Mouse (Mus musculus): ENCODE measurements at regions not wholly inside any gene's neighbourhood (a gene's known extent, or its start where the extent isn't known, plus 50 kb on each side); places are given as distances from the start of the nearest gene placed in this dataset.

- ATAC-seq (ENCODE audit: poor library complexity, severe bottlenecking) = no peak
These were observed 435.6 kb upstream of the Tenm2 start for GRCm38 (mm10) chr11:37671320-37671719.

- ATAC-seq (ENCODE audit: poor library complexity, severe bottlenecking) = no peak
These were observed 431.2 kb upstream of the Tenm2 start for GRCm38 (mm10) chr11:37666925-37667324.

GRCm38 (mm10) chr11:37650095-37650494 is 414.3 kb upstream of the Tenm2 start:
- ATAC-seq (ENCODE audit: poor library complexity, severe bottlenecking) = no peak

- no peak for ATAC-seq (ENCODE audit: poor library complexity, severe bottlenecking)
These were observed 387.5 kb upstream of the Tenm2 start for GRCm38 (mm10) chr11:37623290-37623689.

DNA sequence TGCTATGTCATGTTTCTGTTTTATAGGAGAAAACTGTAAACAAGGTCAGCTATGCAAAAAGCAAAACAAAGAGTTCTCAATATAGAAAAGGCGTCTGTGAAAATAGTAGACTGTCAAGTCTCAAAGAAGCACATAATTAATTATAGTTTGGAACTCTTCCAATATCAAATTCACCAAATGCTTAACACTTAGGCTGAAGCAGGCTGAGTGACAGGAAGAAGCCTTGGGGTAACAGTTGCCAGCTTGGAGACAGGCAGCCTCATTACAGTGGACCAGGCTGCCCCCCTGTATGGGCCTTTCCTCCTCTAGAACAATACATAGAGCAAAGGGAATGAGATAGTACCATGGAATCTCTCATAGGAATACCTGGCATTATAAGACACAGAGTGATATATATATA is 364.8 kb upstream of the Tenm2 start:
- no peak for ATAC-seq (ENCODE audit: poor library complexity, severe bottlenecking)

- ATAC-seq (ENCODE audit: poor library complexity, severe bottlenecking) = no peak
These were observed 346.5 kb upstream of the Tenm2 start for GRCm38 (mm10) chr11:37582236-37582635.

- no peak for ATAC-seq (ENCODE audit: poor library complexity, severe bottlenecking)
These were observed 297.9 kb upstream of the Tenm2 start for GRCm38 (mm10) chr11:37533624-37534023.

GRCm38 (mm10) chr11:37532476-37532875 is 296.7 kb upstream of the Tenm2 start:
- no peak for ATAC-seq (ENCODE audit: poor library complexity, severe bottlenecking)

GRCm38 (mm10) chr11:37498463-37499015 is 262.8 kb upstream of the Tenm2 start:
- no peak for ATAC-seq (ENCODE audit: poor library complexity, severe bottlenecking)

DNA sequence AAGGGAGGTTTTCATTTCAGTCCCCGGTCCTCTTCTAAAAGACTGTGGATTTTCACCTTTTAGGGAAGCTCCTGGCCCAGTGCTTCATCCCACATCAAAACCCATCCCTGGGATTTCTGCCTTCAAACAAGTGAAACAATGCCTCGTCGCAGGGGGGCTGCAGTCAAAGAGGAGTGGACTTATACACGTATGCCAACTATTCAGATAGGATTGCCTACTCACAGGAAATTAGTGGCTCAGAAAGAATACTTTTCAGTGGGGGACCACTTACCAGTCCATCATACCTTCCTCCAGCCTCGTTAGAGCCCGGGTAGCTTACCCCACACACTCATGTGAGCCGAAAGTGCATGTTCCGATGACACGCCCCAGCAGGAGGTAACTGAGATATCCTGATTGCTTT is 262.1 kb upstream of the Tenm2 start:
- ATAC-seq (ENCODE audit: poor library complexity, severe bottlenecking) = no peak

GRCm38 (mm10) chr11:37480236-37480635 is 244.5 kb upstream of the Tenm2 start:
- no peak for ATAC-seq (ENCODE audit: poor library complexity, severe bottlenecking)

DNA sequence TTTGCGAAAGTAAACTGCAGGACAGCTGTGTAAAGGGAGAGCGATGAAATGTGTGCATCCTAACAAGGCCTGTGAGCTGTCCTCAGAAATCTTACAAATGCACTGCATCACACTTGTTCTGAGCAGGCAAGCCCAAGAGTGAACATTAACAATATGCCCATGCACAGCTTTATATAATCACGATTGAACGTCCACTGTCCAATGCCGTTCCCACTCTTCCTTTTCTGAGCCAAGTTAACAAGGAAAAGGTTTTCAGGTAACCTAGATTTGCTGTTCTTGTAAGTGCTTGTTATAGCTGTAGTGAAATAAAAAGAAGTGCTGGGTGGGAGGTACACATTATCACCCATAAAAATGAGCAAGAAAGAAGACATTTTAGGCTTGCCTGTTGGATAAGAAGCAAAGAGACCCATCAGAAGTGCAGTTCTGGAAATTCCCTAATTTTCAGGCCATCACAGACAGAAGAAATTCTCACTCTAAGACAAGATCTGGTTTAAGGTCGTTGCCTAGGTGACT is 243.3 kb upstream of the Tenm2 start:
- ATAC-seq (ENCODE audit: poor library complexity, severe bottlenecking) = no peak

DNA sequence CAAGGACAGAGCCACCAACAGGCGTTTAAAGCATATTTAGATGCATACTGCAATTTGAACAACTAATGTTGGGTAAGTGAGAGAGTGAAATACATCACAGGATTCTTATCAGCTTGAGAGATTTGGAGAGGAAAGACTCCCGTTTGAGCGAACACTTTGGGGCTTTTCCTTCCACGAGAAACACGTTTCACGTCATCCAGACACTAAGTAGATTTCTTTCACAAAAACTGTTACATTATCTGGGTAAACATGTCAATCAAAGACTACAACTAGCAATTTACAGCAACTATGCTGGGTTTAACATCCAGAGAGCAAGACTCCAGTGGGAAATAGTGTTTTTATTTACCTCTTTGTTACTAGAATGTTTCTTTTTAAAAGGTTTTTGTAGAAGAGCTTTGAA is 238.3 kb upstream of the Tenm2 start:
- ATAC-seq (ENCODE audit: poor library complexity, severe bottlenecking) = no peak

GRCm38 (mm10) chr11:37463658-37464420 is 228.1 kb upstream of the Tenm2 start:
- no peak for ATAC-seq (ENCODE audit: poor library complexity, severe bottlenecking)

DNA sequence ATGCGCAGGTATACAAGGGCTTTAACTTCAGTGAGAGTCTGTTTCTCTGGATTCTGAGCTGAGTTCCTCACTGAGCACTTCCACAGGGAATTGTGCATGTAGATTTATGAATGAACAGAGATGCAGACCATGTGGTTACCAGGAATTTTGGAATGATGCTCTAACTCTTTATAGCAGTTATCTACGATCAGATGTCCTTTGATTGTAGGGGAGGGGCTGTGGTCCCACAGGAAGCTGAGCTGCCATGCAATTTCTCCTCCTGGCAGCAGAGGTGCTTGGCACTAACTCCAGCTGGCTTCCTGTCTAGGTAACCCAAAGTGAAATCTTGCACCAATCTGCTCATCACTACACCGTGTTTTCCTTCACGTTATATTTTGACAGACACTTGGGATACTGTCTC is 226.6 kb upstream of the Tenm2 start:
- ATAC-seq (ENCODE audit: poor library complexity, severe bottlenecking) = no peak

- ATAC-seq (ENCODE audit: poor library complexity, severe bottlenecking) = no peak
These were observed 211.6 kb upstream of the Tenm2 start for GRCm38 (mm10) chr11:37447361-37447760.

- no peak for ATAC-seq (ENCODE audit: poor library complexity, severe bottlenecking)
These were observed 210.9 kb upstream of the Tenm2 start for GRCm38 (mm10) chr11:37446626-37447025.

- no peak for ATAC-seq (ENCODE audit: poor library complexity, severe bottlenecking)
These were observed 207.0 kb upstream of the Tenm2 start for GRCm38 (mm10) chr11:37442781-37443180.

DNA sequence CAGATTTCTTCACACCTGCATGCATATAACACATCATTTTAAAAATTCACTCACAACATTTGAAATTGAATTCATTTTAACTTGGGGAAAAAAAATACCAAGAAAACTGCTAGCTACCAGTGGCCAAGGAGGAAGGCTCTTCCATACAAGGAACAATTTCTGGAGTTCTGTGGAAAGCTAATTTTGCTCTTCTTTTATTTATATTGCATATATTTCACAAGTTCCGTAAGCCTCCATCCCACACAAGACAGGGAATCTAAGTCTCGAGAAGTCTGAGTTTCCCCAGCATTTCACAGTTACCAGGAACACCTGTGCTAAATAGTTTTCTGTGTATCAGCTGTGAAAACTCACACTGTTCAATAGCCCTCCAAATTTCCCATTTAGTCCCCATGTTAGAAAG is 198.8 kb upstream of the Tenm2 start:
- ATAC-seq (ENCODE audit: poor library complexity, severe bottlenecking) = no peak

DNA sequence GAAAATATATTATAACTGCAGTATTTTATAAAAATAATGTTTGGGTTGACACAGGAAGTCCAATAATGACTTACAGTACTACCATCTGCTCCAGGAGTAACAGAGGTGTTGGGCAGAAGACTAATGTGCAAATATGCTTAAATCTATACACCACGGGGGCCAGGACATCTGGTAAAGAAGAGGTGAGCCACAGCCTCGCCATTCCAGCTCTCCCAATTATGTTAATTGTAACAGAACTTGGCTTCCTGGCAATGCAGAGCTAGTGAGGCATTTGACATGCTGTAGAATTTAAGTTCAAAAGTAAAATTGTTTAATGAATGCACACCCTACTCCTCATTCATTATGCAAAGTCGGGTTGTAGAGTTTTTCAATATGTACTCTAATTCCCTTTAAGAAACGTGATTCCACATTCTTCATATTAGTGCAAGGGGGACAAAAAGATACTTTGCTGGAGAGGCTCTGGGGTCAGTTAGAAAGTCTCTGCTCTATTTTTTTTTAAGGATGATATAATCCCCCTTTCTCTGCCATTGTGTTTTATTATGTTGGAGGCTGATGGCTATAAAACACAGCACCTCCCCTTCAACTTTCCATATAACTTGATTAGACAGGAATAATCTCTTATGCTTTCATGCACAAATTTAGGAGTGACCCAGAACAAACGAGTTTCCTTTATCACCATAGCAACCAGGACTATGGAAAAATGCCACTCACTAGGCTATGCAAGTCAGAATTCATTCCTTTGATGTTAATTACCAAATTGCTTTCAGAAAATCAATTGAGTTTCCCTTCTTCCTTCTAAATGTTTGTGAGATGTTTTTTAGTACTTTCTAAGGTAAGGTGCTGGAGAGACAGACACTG is 188.8 kb upstream of the Tenm2 start:
- no peak for ATAC-seq (ENCODE audit: poor library complexity, severe bottlenecking)

GRCm38 (mm10) chr11:37412868-37413267 is 177.1 kb upstream of the Tenm2 start:
- ATAC-seq (ENCODE audit: poor library complexity, severe bottlenecking) = no peak

- ATAC-seq (ENCODE audit: poor library complexity, severe bottlenecking) = no peak
These were observed 132.2 kb upstream of the Tenm2 start for GRCm38 (mm10) chr11:37367971-37368370.
